Mouse (Mus musculus) midbrain, embryonic 10.5 days (tissue): ENCODE data around the gene Igf2bp1. TPM values are rescaled to one million over a fixed set of nuclear protein-coding genes. Genes with fewer than 3 reads are reported as not detected.

Source experiments
- DNase-seq: peaks from one replicate; pipeline ENCODE4 v3.0.0-alpha.2; 2017; ENCODE audit warnings: low spot score
- H3K27ac ChIP-seq: fragments of 300-500 bp; sonication (generic); replicated peaks from 2 replicates; pipeline ENCODE4 v1.5.1; 2016; ENCODE audit warnings: mild to moderate bottlenecking
- H3K27me3 ChIP-seq: fragments of 300-500 bp; sonication (generic); 2 replicates; pipeline ENCODE4 v1.6.1; 2016; ENCODE audit warnings: low read depth, mild to moderate bottlenecking; ENCODE audit not compliant: poor library complexity, severe bottlenecking
- H3K36me3 ChIP-seq: fragments of 300-500 bp; sonication (generic); 2 replicates; pipeline ENCODE4 v1.6.1; 2016; ENCODE audit warnings: mild to moderate bottlenecking, moderate library complexity
- H3K4me1 ChIP-seq: fragments of 300-500 bp; sonication (generic); 2 replicates; pipeline ENCODE4 v1.6.1; 2016
- H3K4me3 ChIP-seq: fragments of 300-500 bp; sonication (generic); 2 replicates; pipeline ENCODE4 v1.5.1; 2016; ENCODE audit warnings: mild to moderate bottlenecking, moderate library complexity
- H3K9me3 ChIP-seq: fragments of 300-500 bp; sonication (generic); replicated peaks from 2 replicates; pipeline ENCODE4 v1.6.1; 2016; ENCODE audit warnings: mild to moderate bottlenecking
- WGBS: fragments of 180-500 bp; shearing (Covaris S2); methylation state at CpG from one replicate; pipeline ENCODE4 v1.1.7; 2016; 5-methylcytosine and 5-hydroxymethylcytosine counted together
- polyA plus RNA-seq: library from polyadenylated mRNA; unstranded; fragments of >200 nt; fragmentation: Nextera tagmentation; extraction: Ambion mirVana; gene quantifications from 2 replicates; pipeline ENCODE4 v1.2.1, GENCODE M21; 2016

The Igf2bp1 gene
- polyA plus RNA-seq, 1 experiment from 2014 or later: 190 TPM

DNA sequence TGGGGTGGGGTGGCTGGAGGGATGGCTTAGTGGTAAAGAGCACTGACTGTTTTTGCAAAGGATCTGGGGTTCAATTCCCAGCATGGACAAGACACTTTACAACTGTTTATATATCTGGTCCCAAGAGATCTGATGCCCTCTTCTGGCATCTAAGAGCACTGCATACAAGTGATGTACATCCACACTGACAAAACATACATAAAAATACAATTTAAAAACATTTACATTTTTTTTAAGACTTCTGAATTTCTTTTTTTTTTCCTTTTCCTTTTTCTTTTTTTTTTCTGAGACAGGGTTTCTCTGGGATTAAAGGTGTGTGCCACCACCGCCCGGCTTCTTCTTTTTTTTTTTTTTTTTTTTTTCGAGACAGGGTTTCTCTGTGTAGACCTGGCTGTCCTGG, 27.5 kb upstream of the Igf2bp1 start:
- WGBS: 86% methylated on average over 2 of the region's 3 CpGs
- DNase-seq: no peak

DNA sequence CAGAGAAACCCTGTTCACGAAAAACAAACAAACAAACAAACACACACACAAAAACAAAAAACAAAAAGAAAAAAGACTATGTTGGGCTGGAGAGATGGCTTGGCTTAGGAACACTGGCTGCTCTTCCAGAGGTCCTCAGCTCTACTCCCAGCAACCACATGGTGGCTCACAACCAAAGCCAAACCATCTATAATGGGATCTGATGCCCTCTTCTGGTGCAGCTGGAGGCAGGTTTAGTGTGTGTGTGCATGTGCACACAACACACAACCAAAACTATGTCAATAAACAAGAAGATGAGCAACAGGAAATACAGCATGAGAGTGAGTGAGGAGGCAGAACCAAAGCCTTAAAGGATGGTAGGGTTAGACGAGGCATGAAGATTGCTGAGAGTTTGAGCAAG, 26.0 kb upstream of the Igf2bp1 start:
- Histone ChIP-seq H3K36me3 (0 out of 2 replicates have a peak, but pooled peaks cover 3% of the 10 kb centered on the region), H3K4me1 (peaks cover 20% of the 10 kb centered on the region), H3K4me3 (no peak overlapping the region), H3K27me3 (no peaks in the 10 kb centered on the region), H3K9me3 (no peaks in the 10 kb centered on the region), H3K27ac (no peak overlapping the region)
- WGBS: 82% methylated on average over 2 of the region's 2 CpGs
- no peak for DNase-seq

More for the DNA sequence above, 27.5 kb upstream of the Igf2bp1 start:
- Histone ChIP-seq H3K9me3 (no peaks in the 10 kb centered on the region), H3K4me3 (no peak overlapping the region), H3K36me3 (0 out of 2 replicates have a peak, but pooled peaks cover 9% of the 10 kb centered on the region), H3K27me3 (no peaks in the 10 kb centered on the region), H3K27ac (no peak overlapping the region), H3K4me1 (peaks cover 20% of the 10 kb centered on the region)

DNA sequence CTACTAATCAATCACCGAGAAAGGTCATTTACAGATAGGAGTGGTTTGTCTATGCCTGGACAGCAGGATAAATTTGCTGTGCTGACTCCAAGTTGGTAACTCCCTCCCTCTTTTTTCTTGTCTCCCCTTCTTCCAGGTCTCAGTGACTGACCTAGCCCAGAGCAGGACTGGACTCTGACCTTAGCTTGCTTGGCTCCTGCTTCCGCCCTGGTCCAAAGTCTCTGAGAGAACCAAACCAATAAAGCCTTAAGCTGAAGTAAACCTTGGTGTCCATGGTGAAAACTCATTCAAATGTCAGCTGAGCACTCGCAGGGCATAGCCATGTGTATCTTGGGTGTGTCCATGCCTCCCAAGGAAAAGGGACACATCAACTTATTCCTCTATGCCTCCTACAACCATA, 24.8 kb upstream of the Igf2bp1 start:
- H3K9me3 ChIP-seq: no peaks in the 10 kb centered on the region
- no peak overlapping the region for H3K4me3 ChIP-seq
- H3K27me3 ChIP-seq: no peaks in the 10 kb centered on the region
- no peaks in the 10 kb centered on the region for H3K36me3 ChIP-seq
- H3K4me1 ChIP-seq: peaks cover 12% of the 10 kb centered on the region
- no peak for DNase-seq
- no peak overlapping the region for H3K27ac ChIP-seq
- WGBS: 91% methylated on average over 3 of the region's 3 CpGs

- Histone ChIP-seq H3K27me3 (no peaks in the 10 kb centered on the region), H3K4me1 (no peaks in the 10 kb centered on the region), H3K4me3 (no peak overlapping the region), H3K27ac (no peak overlapping the region), H3K36me3 (no peaks in the 10 kb centered on the region), H3K9me3 (no peaks in the 10 kb centered on the region)
- WGBS: 60% methylated on average over 5 of the region's 5 CpGs
- DNase-seq: no peak
Observed at GRCm38 (mm10) chr11:96028130-96028529, 22.4 kb upstream of the Igf2bp1 start.

DNA sequence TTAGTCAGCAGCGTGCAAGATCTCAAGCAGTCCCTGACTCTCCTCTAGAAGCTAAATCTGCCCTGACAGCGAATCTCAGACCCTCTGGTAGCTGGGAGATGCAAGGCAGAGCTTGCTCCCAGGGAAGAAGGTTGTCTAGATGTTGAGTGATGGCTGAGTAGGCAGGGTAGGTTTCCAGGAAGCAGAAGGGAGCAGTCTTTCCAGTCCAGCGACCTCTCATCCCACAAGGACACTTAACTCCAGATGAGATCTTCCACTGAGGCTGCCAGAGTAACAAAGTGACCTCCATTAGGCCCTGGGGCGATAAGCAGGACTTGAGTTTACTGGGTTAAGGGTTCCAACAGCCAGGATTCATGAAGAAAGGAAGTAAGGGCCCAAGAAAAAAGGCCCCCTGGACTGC, 14.9 kb upstream of the Igf2bp1 start:
- no peaks in the 10 kb centered on the region for H3K9me3 ChIP-seq
- no peaks in the 10 kb centered on the region for H3K36me3 ChIP-seq
- H3K4me1 ChIP-seq: peaks cover 7% of the 10 kb centered on the region
- no peak overlapping the region for H3K4me3 ChIP-seq
- no peak for DNase-seq
- H3K27me3 ChIP-seq: no peaks in the 10 kb centered on the region
- 80% methylated on average over 4 of the region's 4 CpGs for WGBS
- H3K27ac ChIP-seq: no peak overlapping the region

DNA sequence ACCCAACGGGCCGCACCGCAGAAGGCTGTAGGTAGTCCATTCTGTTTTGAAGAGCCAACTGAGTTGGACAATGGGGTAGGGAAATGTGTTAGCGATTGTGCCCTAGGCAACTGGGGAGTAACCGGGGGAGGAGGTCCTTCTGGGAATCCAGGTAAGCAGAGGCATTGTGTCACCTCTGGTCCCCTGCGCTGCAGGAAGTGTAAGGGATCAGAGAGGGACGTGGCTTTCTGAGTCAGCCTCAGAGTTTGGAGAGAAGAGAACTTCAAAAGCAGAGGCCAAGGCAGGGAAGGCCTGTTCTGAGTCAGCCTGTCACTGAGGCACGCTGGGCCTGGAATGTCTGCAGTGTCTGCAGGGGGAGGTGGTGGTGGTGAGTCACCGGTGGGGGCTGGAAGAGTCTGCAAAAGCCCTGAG, 12.2 kb upstream of the Igf2bp1 start:
- Histone ChIP-seq H3K9me3 (no peaks in the 10 kb centered on the region), H3K4me3 (no peak overlapping the region), H3K27me3 (no peaks in the 10 kb centered on the region), H3K36me3 (no peaks in the 10 kb centered on the region), H3K4me1 (peaks cover 10% of the 10 kb centered on the region), H3K27ac (no peak overlapping the region)
- no peak for DNase-seq
- 20% methylated on average over 9 of the region's 9 CpGs for WGBS

DNA sequence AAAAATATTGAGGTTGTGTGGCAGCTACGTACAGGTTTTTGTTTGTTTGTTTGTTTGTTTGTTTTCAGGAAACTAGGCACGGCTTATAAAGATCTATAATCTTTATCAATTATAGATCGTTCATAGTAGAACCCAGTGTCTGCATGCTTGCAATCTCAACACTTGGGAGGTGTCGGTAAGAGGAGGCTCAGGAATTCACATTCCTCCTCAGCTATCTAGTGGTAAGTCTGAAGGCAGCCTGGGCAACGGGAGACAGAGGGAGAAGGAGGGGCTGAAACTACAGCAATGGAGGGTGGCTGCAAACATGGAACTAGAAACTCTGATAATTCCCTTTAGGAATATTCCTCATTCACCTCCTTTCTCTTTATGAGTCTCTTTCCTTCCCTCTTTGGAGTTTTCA, 9.7 kb upstream of the Igf2bp1 start:
- Histone ChIP-seq H3K4me3 (no peak overlapping the region), H3K27me3 (no peaks in the 10 kb centered on the region), H3K27ac (no peak overlapping the region), H3K9me3 (no peaks in the 10 kb centered on the region), H3K4me1 (peaks cover 35% of the 10 kb centered on the region), H3K36me3 (no peaks in the 10 kb centered on the region)
- DNase-seq: no peak
- WGBS: 58% methylated on average over 5 of the region's 5 CpGs

DNA sequence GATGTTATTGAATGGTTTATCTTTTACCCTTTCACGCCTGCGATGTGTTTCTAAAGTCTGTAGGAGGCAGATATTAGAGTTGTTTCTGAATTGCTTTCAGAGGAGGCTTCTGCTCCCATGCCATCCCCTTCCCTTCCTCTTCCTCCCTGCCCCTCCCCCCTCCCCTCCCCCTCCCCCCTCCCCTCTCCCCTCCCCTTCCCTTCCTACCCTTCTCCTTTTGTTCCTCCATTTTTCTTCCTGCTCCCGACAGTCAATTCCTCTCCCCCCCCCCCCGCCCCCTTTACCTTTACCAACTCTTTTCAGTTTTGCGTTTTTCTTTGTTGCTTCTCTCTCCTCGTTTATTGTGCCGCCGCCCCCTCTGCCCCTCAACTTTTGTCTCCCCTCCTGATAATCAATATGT, 6.2 kb upstream of the Igf2bp1 start:
- H3K4me3 ChIP-seq: peak overlapping the region; percentile 46
- H3K27me3 ChIP-seq: no peaks in the 10 kb centered on the region
- peaks cover 46% of the 10 kb centered on the region for H3K4me1 ChIP-seq
- no peaks in the 10 kb centered on the region for H3K9me3 ChIP-seq
- peak overlapping the region; percentile 88 for H3K27ac ChIP-seq
- H3K36me3 ChIP-seq: no peaks in the 10 kb centered on the region
- 8% methylated on average over 4 of the region's 8 CpGs for WGBS
- DNase-seq: peak; percentile 63

- H3K27ac ChIP-seq: peak overlapping the region; percentile 100
- H3K4me1 ChIP-seq: peaks cover 52% of the 10 kb centered on the region
- 0% methylated on average over 1 of the region's 1 CpGs for WGBS
- no peaks in the 10 kb centered on the region for H3K36me3 ChIP-seq
- H3K27me3 ChIP-seq: no peaks in the 10 kb centered on the region
- H3K9me3 ChIP-seq: no peaks in the 10 kb centered on the region
- DNase-seq: no peak
- H3K4me3 ChIP-seq: peak overlapping the region; percentile 87
Observed at GRCm38 (mm10) chr11:96008827-96009226, 3.1 kb upstream of the Igf2bp1 start.

GRCm38 (mm10) chr11:96007516-96008235, 1.9 kb upstream of the Igf2bp1 start:
- peak; percentile 41 for DNase-seq
- under 1% methylated on average over 33 of the region's 33 CpGs for WGBS
- H3K27ac ChIP-seq: peak overlapping the region; percentile 100

GRCm38 (mm10) chr11:96006852-96007515, 1.2 kb upstream of the Igf2bp1 start:
- Histone ChIP-seq H3K36me3 (peaks cover 6% of the 10 kb centered on the region; the same call in 1 of the 2 replicates), H3K9me3 (no peaks in the 10 kb centered on the region), H3K27ac (peak overlapping the region; percentile 100), H3K4me1 (peaks cover 54% of the 10 kb centered on the region), H3K27me3 (no peaks in the 10 kb centered on the region), H3K4me3 (peak overlapping the region; percentile 87)
- DNase-seq: peak; percentile 89
- WGBS: under 1% methylated on average over 61 of the region's 67 CpGs

More at GRCm38 (mm10) chr11:96007516-96008235, 1.9 kb upstream of the Igf2bp1 start:
- no peaks in the 10 kb centered on the region for H3K27me3 ChIP-seq
- H3K9me3 ChIP-seq: no peaks in the 10 kb centered on the region
- H3K4me1 ChIP-seq: peaks cover 54% of the 10 kb centered on the region
- peaks cover 6% of the 10 kb centered on the region; the same call in 1 of the 2 replicates for H3K36me3 ChIP-seq
- H3K4me3 ChIP-seq: peak overlapping the region; percentile 87

DNA sequence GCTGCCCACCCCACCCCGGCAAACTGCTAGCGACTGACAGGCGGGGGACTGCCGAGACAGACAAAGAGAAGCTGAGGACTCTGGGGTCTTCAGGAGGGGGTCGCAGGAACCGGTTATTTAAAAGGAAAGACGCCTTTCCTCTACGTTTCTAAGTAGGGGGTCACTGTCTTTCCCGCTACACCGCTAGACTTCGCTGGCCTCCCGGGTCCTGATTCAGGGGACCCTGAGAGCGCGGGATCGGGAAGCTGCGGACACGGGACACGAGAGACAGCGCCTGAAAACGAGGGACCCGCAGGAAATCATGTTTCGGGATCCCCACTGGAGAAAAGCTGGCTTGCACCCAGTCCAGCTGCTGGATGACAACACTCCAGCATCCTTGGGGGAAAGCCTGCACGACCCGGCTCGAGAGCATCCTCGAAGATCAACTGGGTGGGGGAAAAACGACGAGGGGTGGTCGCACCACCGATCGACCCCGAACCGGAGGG, 669 bp upstream of the Igf2bp1 start:
- Histone ChIP-seq H3K4me3 (peak overlapping the region; percentile 87), H3K27me3 (no peaks in the 10 kb centered on the region), H3K4me1 (peaks cover 54% of the 10 kb centered on the region), H3K36me3 (peaks cover 12% of the 10 kb centered on the region), H3K9me3 (no peaks in the 10 kb centered on the region), H3K27ac (peak overlapping the region; percentile 100)
- under 1% methylated on average over 33 of the region's 33 CpGs for WGBS
- DNase-seq: no peak
